Mouse (Mus musculus) kidney, embryonic 16.5 days (tissue): ENCODE measurements around the gene Tmem91. TPM values are rescaled to one million over a fixed set of nuclear protein-coding genes. Genes with fewer than 3 reads are reported as not detected.
A peak's percentile ranks its signal among the peaks of the same experiment; 100 is the strongest.

ENCODE experiments used
- ATAC-seq: fragments of 200-750 bp; cut with Nextera tagmentation; 2 replicates; pipeline ENCODE4 v1.8.0; 2017; ENCODE audit warnings: moderate TSS enrichment; ENCODE audit not compliant: low FRiP score, low TSS enrichment
- H3K27ac ChIP-seq: fragments of 300-500 bp; sonication (generic); 2 replicates; pipeline ENCODE4 v1.5.1; 2014; ENCODE audit warnings: low read length
- H3K27me3 ChIP-seq: fragments of 300-500 bp; sonication (generic); 2 replicates; pipeline ENCODE4 v1.6.1; 2014; ENCODE audit warnings: low read length, control low read depth, mixed read lengths; ENCODE audit not compliant: insufficient read depth
- H3K36me3 ChIP-seq: fragments of 300-500 bp; sonication (generic); 2 replicates; pipeline ENCODE4 v1.6.1; 2014; ENCODE audit warnings: low read length, control low read depth, mixed read lengths; ENCODE audit not compliant: insufficient read depth
- H3K4me1 ChIP-seq: fragments of 300-500 bp; sonication (generic); 2 replicates; pipeline ENCODE4 v1.6.1; 2014; ENCODE audit warnings: low read length, control low read depth, mixed read lengths; ENCODE audit not compliant: insufficient read depth
- H3K4me2 ChIP-seq: fragments of 300-500 bp; sonication (generic); replicated peaks from 2 replicates; pipeline ENCODE4 v1.6.1; 2014; ENCODE audit warnings: low read depth, low read length
- H3K4me3 ChIP-seq: fragments of 300-500 bp; sonication (generic); 2 replicates; pipeline ENCODE4 v1.5.1; 2014; ENCODE audit warnings: mild to moderate bottlenecking, low read length
- H3K9ac ChIP-seq: fragments of 300-500 bp; sonication (generic); replicated peaks from 2 replicates; pipeline ENCODE4 v1.6.1; 2014; ENCODE audit warnings: low read length
- H3K9me3 ChIP-seq: fragments of 300-500 bp; sonication (generic); 2 replicates; pipeline ENCODE4 v1.6.1; 2016; ENCODE audit warnings: low read length, control low read depth
- WGBS: fragments of 180-500 bp; shearing (Covaris S2); extraction: QIAGEN DNeasy Blood & Tissue Kit; methylation state at CpG from one replicate; pipeline ENCODE4 v1.1.7; 2014; 5-methylcytosine and 5-hydroxymethylcytosine counted together
- polyA plus RNA-seq: library from polyadenylated mRNA; unstranded; fragments of >200 nt; fragmentation: Nextera tagmentation; extraction: Ambion mirVana; gene quantifications from 2 replicates; pipeline ENCODE4 v1.2.1, GENCODE M21; 2015

Gene Tmem91
- polyA plus RNA-seq, 1 experiment from 2014 or later, result 2.3 TPM

- H3K36me3 ChIP-seq, result no peaks in the 10 kb centered on the region
- no peak for ATAC-seq
- 71% methylated on average over 21 of the region's 21 CpGs for WGBS
- H3K4me2 ChIP-seq, result peak overlapping the region; percentile 93
- H3K4me1 ChIP-seq, result peaks cover 40% of the 10 kb centered on the region
- no peaks in the 10 kb centered on the region for H3K9me3 ChIP-seq
- H3K27ac ChIP-seq, result no peak overlapping the region
- H3K9ac ChIP-seq, result peak overlapping the region; percentile 31; the same call in 1 of the 2 replicates
- peak overlapping the region; percentile 70 for H3K4me3 ChIP-seq
- peaks cover 21% of the 10 kb centered on the region for H3K27me3 ChIP-seq
Measured at GRCm38 (mm10) chr7:25685926-25686470, 11.0 kb upstream of the Tmem91 start.

- Histone ChIP-seq H3K9me3 (no peaks in the 10 kb centered on the region), H3K4me3 (no peak overlapping the region), H3K27ac (no peak overlapping the region), H3K4me1 (peaks cover 43% of the 10 kb centered on the region), H3K4me2 (no peak overlapping the region), H3K36me3 (no peaks in the 10 kb centered on the region), H3K27me3 (peaks cover 16% of the 10 kb centered on the region), H3K9ac (no peak overlapping the region)
- no peak for ATAC-seq
- WGBS, result 96% methylated on average over 6 of the region's 6 CpGs
Measured at GRCm38 (mm10) chr7:25684659-25685058, 9.7 kb upstream of the Tmem91 start.

GRCm38 (mm10) chr7:25683474-25684180, 8.7 kb upstream of the Tmem91 start:
- 0 out of 2 replicates have a peak overlapping the region, but pooled peaks have one; percentile 25 for H3K27ac ChIP-seq
- WGBS, result 60% methylated on average over 7 of the region's 7 CpGs
- no peaks in the 10 kb centered on the region for H3K9me3 ChIP-seq
- no peak overlapping the region; the same call in 1 of the 2 replicates for H3K9ac ChIP-seq
- H3K36me3 ChIP-seq, result no peaks in the 10 kb centered on the region
- no peak overlapping the region for H3K4me3 ChIP-seq
- H3K27me3 ChIP-seq, result peaks cover 12% of the 10 kb centered on the region
- ATAC-seq, result no peak
- peaks cover 32% of the 10 kb centered on the region for H3K4me1 ChIP-seq
- no peak overlapping the region for H3K4me2 ChIP-seq

GRCm38 (mm10) chr7:25681341-25682231, 6.6 kb upstream of the Tmem91 start:
- WGBS, result 60% methylated on average over 15 of the region's 15 CpGs

GRCm38 (mm10) chr7:25680514-25681258, 5.7 kb upstream of the Tmem91 start, which contains the start of gene B9d2:
TSS of gene B9d2 (plus strand) at chr7:25680780.
- peak within 1 kb of the TSS; percentile 64 for H3K4me2 ChIP-seq
- peaks cover 11% of the 10 kb centered on the region for H3K4me1 ChIP-seq
- no peaks in the 10 kb centered on the region for H3K36me3 ChIP-seq
- under 1% methylated on average over 46 of the region's 46 CpGs for WGBS
- H3K27me3 ChIP-seq, result peaks cover 15% of the 10 kb centered on the region
- H3K27ac ChIP-seq, result peak within 1 kb of the TSS; percentile 87
- peak within 1 kb of the TSS; percentile 64 for H3K9ac ChIP-seq
- H3K4me3 ChIP-seq, result peak within 1 kb of the TSS; percentile 57
- peak; percentile 97 for ATAC-seq
- H3K9me3 ChIP-seq, result no peaks in the 10 kb centered on the region

More at GRCm38 (mm10) chr7:25681341-25682231, 6.6 kb upstream of the Tmem91 start:
- no peaks in the 10 kb centered on the region for H3K36me3 ChIP-seq
- H3K27me3 ChIP-seq, result peaks cover 8% of the 10 kb centered on the region; the same call in 1 of the 2 replicates
- peak overlapping the region; percentile 64 for H3K4me2 ChIP-seq
- no peak overlapping the region for H3K27ac ChIP-seq
- ATAC-seq, result no peak
- H3K9me3 ChIP-seq, result no peaks in the 10 kb centered on the region
- no peak overlapping the region for H3K9ac ChIP-seq
- H3K4me3 ChIP-seq, result peak overlapping the region; percentile 57
- H3K4me1 ChIP-seq, result peaks cover 20% of the 10 kb centered on the region

- Histone ChIP-seq H3K27me3 (peaks cover 21% of the 10 kb centered on the region), H3K4me1 (peaks cover 14% of the 10 kb centered on the region), H3K27ac (no peak overlapping the region), H3K4me3 (peak overlapping the region; percentile 57), H3K4me2 (peak overlapping the region; percentile 64), H3K9ac (peak overlapping the region; percentile 64), H3K36me3 (no peaks in the 10 kb centered on the region), H3K9me3 (no peaks in the 10 kb centered on the region)
- 11% methylated on average over 6 of the region's 6 CpGs for WGBS
- no peak for ATAC-seq
Measured at GRCm38 (mm10) chr7:25679971-25680370, 5.0 kb upstream of the Tmem91 start.

GRCm38 (mm10) chr7:25677013-25677412, 2.0 kb upstream of the Tmem91 start:
- Histone ChIP-seq H3K27ac (no peak overlapping the region), H3K4me3 (no peak overlapping the region), H3K9me3 (no peaks in the 10 kb centered on the region), H3K4me2 (no peak overlapping the region), H3K27me3 (peaks cover 36% of the 10 kb centered on the region), H3K9ac (no peak overlapping the region), H3K36me3 (no peaks in the 10 kb centered on the region), H3K4me1 (peaks cover 17% of the 10 kb centered on the region)
- no peak for ATAC-seq
- 89% methylated on average over 7 of the region's 7 CpGs for WGBS

GRCm38 (mm10) chr7:25676085-25676781, 1.3 kb upstream of the Tmem91 start:
- Histone ChIP-seq H3K4me3 (no peak overlapping the region), H3K4me2 (no peak overlapping the region), H3K27ac (no peak overlapping the region), H3K9me3 (no peaks in the 10 kb centered on the region), H3K4me1 (peaks cover 16% of the 10 kb centered on the region), H3K36me3 (no peaks in the 10 kb centered on the region), H3K27me3 (peaks cover 36% of the 10 kb centered on the region), H3K9ac (no peak overlapping the region)
- no peak for ATAC-seq
- 72% methylated on average over 15 of the region's 15 CpGs for WGBS

- peak overlapping the region; percentile 46 for H3K4me3 ChIP-seq
- peaks cover 36% of the 10 kb centered on the region for H3K27me3 ChIP-seq
- peak overlapping the region; percentile 68; the same call in 1 of the 2 replicates for H3K4me2 ChIP-seq
- H3K27ac ChIP-seq, result no peak overlapping the region
- ATAC-seq, result no peak
- H3K9ac ChIP-seq, result no peak overlapping the region
- peaks cover 13% of the 10 kb centered on the region for H3K4me1 ChIP-seq
- WGBS, result 35% methylated on average over 6 of the region's 6 CpGs
- H3K36me3 ChIP-seq, result no peaks in the 10 kb centered on the region
- no peaks in the 10 kb centered on the region for H3K9me3 ChIP-seq
Measured at GRCm38 (mm10) chr7:25675405-25675804, 439 bp upstream of the Tmem91 start.
